13 mouse cellular contexts compared by ENCODE assay signal in genomic region chr11:17603726-17604493, GRCm38 (mm10).
DNase-seq lines count a peak whose midpoint lies in the region; ATAC-seq and TF ChIP-seq lines count a peak whose summit lies in the region.
"Had no signal": no experiment of that assay in that cellular context is flagged by ENCODE, and none has a peak within 500 bp of the region (broad histone marks: within the 10 kb centered on the region; RNA-seq: fewer than 3 reads in every experiment).

No protein-coding gene starts in this region.

- H3K4me1 ChIP-seq in embryonic facial prominence, embryonic 11.5 days (ENCODE audit: control insufficient read depth, insufficient read depth, low read length), result no peaks in the 10 kb centered on the region
- H3K4me1 ChIP-seq in embryonic facial prominence, embryonic 10.5 days, result peaks cover 9% of the 10 kb centered on the region; the same call in 1 of the 2 replicates
- no peaks in the 10 kb centered on the region for H3K4me1 ChIP-seq in kidney, adult 2 months (ENCODE audit: control insufficient read depth, insufficient read depth, low read length)
- no peaks in the 10 kb centered on the region for H3K4me1 ChIP-seq in lung, embryonic 16.5 days (replicated peaks; ENCODE audit: control insufficient read depth, insufficient read depth, low read length)
- H3K4me1 ChIP-seq: midbrain, embryonic 13.5 days had no signal

- peak; percentile 42 for DNase-seq in embryonic facial prominence, embryonic 11.5 days (ENCODE audit: low spot score)
- DNase-seq in embryonic facial prominence, embryonic 10.5 days (ENCODE audit: low spot score), result no peak
- peak; percentile 12 for DNase-seq in fibroblast of lung, adult 2 months (ENCODE audit: low read depth)
- DNase-seq in kidney, adult 2 months, result peak; percentile 32
- DNase-seq in right cerebral cortex, postnatal 36 days (ENCODE audit: low spot score in 2 of 2), result no peak
- no peak for DNase-seq in layer of hippocampus, adult 9-11 months
- DNase-seq: adrenal gland, adult 2 months; liver had no signal

- no peaks in the 10 kb centered on the region for H3K36me3 ChIP-seq in embryonic facial prominence, embryonic 11.5 days (replicated peaks; ENCODE audit: control insufficient read depth, insufficient read depth, low read depth, low read length)
- H3K36me3 ChIP-seq in embryonic facial prominence, embryonic 10.5 days (replicated peaks), result no peaks in the 10 kb centered on the region
- H3K36me3 ChIP-seq in kidney, adult 2 months (ENCODE audit: control insufficient read depth, insufficient read depth, low read length), result no peaks in the 10 kb centered on the region
- H3K36me3 ChIP-seq in lung, embryonic 16.5 days (ENCODE audit: control insufficient read depth, insufficient read depth, low read length), result no peaks in the 10 kb centered on the region
- H3K36me3 ChIP-seq: midbrain, embryonic 13.5 days; neural tube, embryonic 15.5 days had no signal

- H3K9ac ChIP-seq in embryonic facial prominence, embryonic 11.5 days (replicated peaks; ENCODE audit: low read length), result no peak overlapping the region
- no peak overlapping the region for H3K9ac ChIP-seq in lung, embryonic 16.5 days (ENCODE audit: low read length)
- H3K9ac ChIP-seq: midbrain, embryonic 13.5 days; neural tube, embryonic 15.5 days had no signal

- TF ChIP-seq CTCF in kidney, adult 2 months (conservative IDR thresholded peaks at IDR 0.05; ENCODE audit: insufficient read depth, insufficient read length, low read depth, low read length), result no peak

- H3K4me3 ChIP-seq in embryonic facial prominence, embryonic 11.5 days (ENCODE audit: low read depth, low read length), result no peak overlapping the region
- H3K4me3 ChIP-seq in embryonic facial prominence, embryonic 10.5 days, result no peak overlapping the region
- H3K4me3 ChIP-seq in kidney, adult 2 months (ENCODE audit: insufficient read depth, low read depth, low read length), result no peak overlapping the region
- no peak overlapping the region for H3K4me3 ChIP-seq in lung, embryonic 16.5 days (ENCODE audit: low read length)
- H3K4me3 ChIP-seq: erythroblast, embryonic 14.5 days; midbrain, embryonic 13.5 days; neural tube, embryonic 15.5 days had no signal

- ATAC-seq in embryonic facial prominence, embryonic 11.5 days (replicated peaks; ENCODE audit: insufficient number of reproducible peaks, low FRiP score, low TSS enrichment, low read depth), result no peak
- peak; percentile 95 for ATAC-seq in lung, embryonic 16.5 days (ENCODE audit: low read depth)
- no peak for ATAC-seq in megakaryocyte, adult 5-6 weeks (ENCODE audit: poor library complexity, severe bottlenecking)
- ATAC-seq: midbrain, embryonic 13.5 days had no signal

- no peaks in the 10 kb centered on the region for H3K9me3 ChIP-seq in embryonic facial prominence, embryonic 11.5 days (replicated peaks; ENCODE audit: control insufficient read depth, low read length)
- no peaks in the 10 kb centered on the region for H3K9me3 ChIP-seq in embryonic facial prominence, embryonic 10.5 days
- no peaks in the 10 kb centered on the region for H3K9me3 ChIP-seq in lung, embryonic 16.5 days (ENCODE audit: control insufficient read depth, low read length)
- H3K9me3 ChIP-seq: midbrain, embryonic 13.5 days; neural tube, embryonic 15.5 days had no signal

- WGBS in embryonic facial prominence, embryonic 11.5 days, result 69% methylated on average over 6 of the region's 6 CpGs
- WGBS in embryonic facial prominence, embryonic 10.5 days, result 77% methylated on average over 6 of the region's 6 CpGs
- whole genome bisulfite sequencing in kidney, adult 2 months, result 67% methylated on average over 6 of the region's 6 CpGs
- 46% methylated on average over 6 of the region's 6 CpGs for WGBS in lung, embryonic 16.5 days

- no peak for TF ChIP-seq POLR2A in kidney, adult 2 months (IDR thresholded peaks at IDR 0.05; ENCODE audit: low read depth, low read length)

- H3K27me3 ChIP-seq in embryonic facial prominence, embryonic 11.5 days (ENCODE audit: control insufficient read depth, insufficient read depth, low read length), result no peaks in the 10 kb centered on the region
- H3K27me3 ChIP-seq in embryonic facial prominence, embryonic 10.5 days (replicated peaks; ENCODE audit: low read depth, poor library complexity, severe bottlenecking), result no peaks in the 10 kb centered on the region
- H3K27me3 ChIP-seq in kidney, adult 2 months (replicated peaks; ENCODE audit: control insufficient read depth, insufficient read depth, low read length), result no peaks in the 10 kb centered on the region
- no peaks in the 10 kb centered on the region for H3K27me3 ChIP-seq in lung, embryonic 16.5 days (ENCODE audit: control insufficient read depth, insufficient read depth, low read depth, low read length)
- H3K27me3 ChIP-seq: midbrain, embryonic 13.5 days; neural tube, embryonic 15.5 days had no signal

- no peak overlapping the region for H3K27ac ChIP-seq in embryonic facial prominence, embryonic 11.5 days (replicated peaks; ENCODE audit: low read depth, low read length)
- no peak overlapping the region for H3K27ac ChIP-seq in embryonic facial prominence, embryonic 10.5 days (replicated peaks)
- no peak overlapping the region for H3K27ac ChIP-seq in kidney, adult 2 months (ENCODE audit: insufficient read depth, low read depth, low read length)
- peak overlapping the region; percentile 55 for H3K27ac ChIP-seq in lung, embryonic 16.5 days (ENCODE audit: low read length)
- H3K27ac ChIP-seq: midbrain, embryonic 13.5 days; neural tube, embryonic 15.5 days had no signal

- no peak overlapping the region for H3K4me2 ChIP-seq in embryonic facial prominence, embryonic 11.5 days (ENCODE audit: low read depth, low read length)
- H3K4me2 ChIP-seq in lung, embryonic 16.5 days (ENCODE audit: low read depth, low read length), result no peak overlapping the region
- H3K4me2 ChIP-seq: midbrain, embryonic 13.5 days; neural tube, embryonic 15.5 days had no signal

Comparison
In these comparisons a context has a peak if more than half of its experiments do, and no peak if none do; other contexts are left out.
1. DNase-seq: peak in embryonic facial prominence, embryonic 11.5 days (single experiment), fibroblast of lung, adult 2 months (single experiment) and kidney, adult 2 months (single experiment); none in embryonic facial prominence, embryonic 10.5 days (single experiment), right cerebral cortex, postnatal 36 days (0 of 2) and layer of hippocampus, adult 9-11 months (single experiment).